Mouse (Mus musculus) spleen, adult 2 months (tissue): Measurements from ENCODE around the gene Plcb1.

ENCODE experiments used
- CTCF ChIP-seq: fragments of 200-500 bp; IDR thresholded peaks from 2 replicates; pipeline ENCODE4 v1.5.1; 2011; ENCODE audit warnings: mild to moderate bottlenecking, inconsistent platforms; ENCODE audit not compliant: insufficient read depth, insufficient read length, insufficient replicate concordance; ENCODE audit errors: extremely low read depth
- POLR2A ChIP-seq: fragments of 200-500 bp; IDR thresholded peaks from 2 replicates; pipeline ENCODE4 v1.6.1; 2011; ENCODE audit warnings: low read depth, low read length, inconsistent platforms

GRCm38 (mm10) chr2:135259136-135259535, 473.3 kb downstream of the Plcb1 start:
- no peak for TF ChIP-seq CTCF
- TF ChIP-seq POLR2A = no peak
